Mouse (Mus musculus) lung, postnatal 0 days (tissue): ENCODE measurements at regions not wholly inside any gene's neighbourhood (a gene's known extent, or its start where the extent isn't known, plus 50 kb on each side); places are given as distances from the start of the nearest gene placed in this dataset.

ENCODE experiments used
- CTCF ChIP-seq: IDR thresholded peaks from 2 replicates; pipeline ENCODE4 v1.5.1; 2016; ENCODE audit warnings: antibody characterized with exemption, mild to moderate bottlenecking
- EP300 ChIP-seq: IDR thresholded peaks from 2 replicates; pipeline ENCODE4 v1.6.1; 2016; ENCODE audit warnings: antibody characterized with exemption, mild to moderate bottlenecking, control low read depth

- no peak for TF ChIP-seq CTCF
- TF ChIP-seq EP300, result no peak
These were observed 240.3 kb downstream of the Tgfb2 start for GRCm38 (mm10) chr1:186465526-186465925.
